Mouse (Mus musculus) embryonic facial prominence, embryonic 12.5 days (tissue): ENCODE measurements around the gene Prkce. TPM values are rescaled to one million over a fixed set of nuclear protein-coding genes. Genes with fewer than 3 reads are reported as not detected.

Experiments
- ATAC-seq: fragments of 200-750 bp; cut with Nextera tagmentation; 2 replicates; pipeline ENCODE4 v1.8.0; 2017; ENCODE audit not compliant: insufficient number of reproducible peaks, insufficient read depth, low FRiP score, low TSS enrichment
- H3K27ac ChIP-seq: fragments of 300-500 bp; sonication (generic); 2 replicates; pipeline ENCODE4 v1.5.1; 2016; ENCODE audit warnings: mild to moderate bottlenecking
- H3K27me3 ChIP-seq: fragments of 300-500 bp; sonication (generic); 2 replicates; pipeline ENCODE4 v1.6.1; 2016; ENCODE audit warnings: mild to moderate bottlenecking, moderate library complexity
- H3K36me3 ChIP-seq: fragments of 300-500 bp; sonication (generic); 2 replicates; pipeline ENCODE4 v1.6.1; 2016; ENCODE audit warnings: mild to moderate bottlenecking
- H3K4me1 ChIP-seq: fragments of 300-500 bp; sonication (generic); 2 replicates; pipeline ENCODE4 v1.6.1; 2016
- H3K4me2 ChIP-seq: fragments of 300-500 bp; sonication (generic); replicated peaks from 2 replicates; pipeline ENCODE4 v1.6.1; 2016; ENCODE audit warnings: mild to moderate bottlenecking, moderate library complexity
- H3K4me3 ChIP-seq: fragments of 300-500 bp; sonication (generic); 2 replicates; pipeline ENCODE4 v1.5.1; 2016; ENCODE audit warnings: mild to moderate bottlenecking
- H3K9ac ChIP-seq: fragments of 300-500 bp; sonication (generic); 2 replicates; pipeline ENCODE4 v1.6.1; 2016; ENCODE audit warnings: mild to moderate bottlenecking, moderate library complexity
- H3K9me3 ChIP-seq: fragments of 300-500 bp; sonication (generic); 2 replicates; pipeline ENCODE4 v1.6.1; 2016; ENCODE audit warnings: mild to moderate bottlenecking, moderate library complexity
- WGBS: fragments of 180-500 bp; shearing (Covaris S2); methylation state at CpG from one replicate; pipeline ENCODE4 v1.1.7; 2016; 5-methylcytosine and 5-hydroxymethylcytosine counted together
- polyA plus RNA-seq: library from polyadenylated mRNA; unstranded; fragments of >200 nt; fragmentation: Nextera tagmentation; extraction: Ambion mirVana; gene quantifications from 2 replicates; pipeline ENCODE4 v1.2.1, GENCODE M21; 2016

Gene Prkce
- polyA plus RNA-seq, 1 experiment from 2014 or later = 9.8 TPM

GRCm38 (mm10) chr17:86535827-86536656 lies 368.5 kb downstream of the Prkce start:
- H3K27me3 ChIP-seq = no peaks in the 10 kb centered on the region
- ATAC-seq = no peak; the same call in 1 of the 2 replicates
- no peaks in the 10 kb centered on the region for H3K9me3 ChIP-seq
- no peaks in the 10 kb centered on the region for H3K36me3 ChIP-seq
- H3K27ac ChIP-seq = peak overlapping the region; percentile 31; the same call in 1 of the 2 replicates
- peak overlapping the region; percentile 47 for H3K4me2 ChIP-seq
- peak overlapping the region; percentile 6; the same call in 1 of the 2 replicates for H3K4me3 ChIP-seq
- peaks cover 11% of the 10 kb centered on the region; the same call in 1 of the 2 replicates for H3K4me1 ChIP-seq
- WGBS = 33% methylated on average over 22 of the region's 22 CpGs
- no peak overlapping the region for H3K9ac ChIP-seq

DNA sequence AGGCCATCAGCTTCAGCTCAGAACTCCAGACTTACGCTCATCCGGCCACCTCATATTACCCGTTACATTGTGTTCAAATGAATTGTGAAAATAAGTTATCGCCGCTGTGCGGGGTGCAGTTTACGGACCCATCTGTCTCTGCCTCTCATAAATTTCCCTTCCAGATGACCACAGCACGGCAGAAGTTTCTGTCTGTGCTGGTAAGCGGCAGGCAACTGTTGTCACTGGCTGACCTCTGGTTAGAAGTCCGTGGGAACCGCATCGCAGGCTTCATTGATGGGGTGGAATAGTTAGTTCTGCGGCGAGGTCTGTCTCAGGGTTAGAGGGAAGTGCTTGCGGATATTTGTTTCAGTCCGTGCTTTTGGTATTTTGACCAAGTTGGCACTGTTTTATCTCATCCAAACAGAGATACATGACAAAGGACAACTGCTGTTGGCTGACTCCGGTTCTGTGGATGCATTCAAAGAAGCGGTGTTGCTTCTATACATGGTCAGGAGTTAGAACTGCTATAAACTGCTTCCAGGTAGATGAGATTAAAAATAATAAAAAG lies 372.4 kb downstream of the Prkce start:
- peaks cover 11% of the 10 kb centered on the region; the same call in 1 of the 2 replicates for H3K4me1 ChIP-seq
- H3K4me3 ChIP-seq = no peak overlapping the region
- ATAC-seq = no peak
- no peaks in the 10 kb centered on the region for H3K9me3 ChIP-seq
- no peaks in the 10 kb centered on the region for H3K36me3 ChIP-seq
- H3K9ac ChIP-seq = no peak overlapping the region
- H3K27ac ChIP-seq = no peak overlapping the region
- no peak overlapping the region for H3K4me2 ChIP-seq
- H3K27me3 ChIP-seq = no peaks in the 10 kb centered on the region
- WGBS = 93% methylated on average over 18 of the region's 18 CpGs

DNA sequence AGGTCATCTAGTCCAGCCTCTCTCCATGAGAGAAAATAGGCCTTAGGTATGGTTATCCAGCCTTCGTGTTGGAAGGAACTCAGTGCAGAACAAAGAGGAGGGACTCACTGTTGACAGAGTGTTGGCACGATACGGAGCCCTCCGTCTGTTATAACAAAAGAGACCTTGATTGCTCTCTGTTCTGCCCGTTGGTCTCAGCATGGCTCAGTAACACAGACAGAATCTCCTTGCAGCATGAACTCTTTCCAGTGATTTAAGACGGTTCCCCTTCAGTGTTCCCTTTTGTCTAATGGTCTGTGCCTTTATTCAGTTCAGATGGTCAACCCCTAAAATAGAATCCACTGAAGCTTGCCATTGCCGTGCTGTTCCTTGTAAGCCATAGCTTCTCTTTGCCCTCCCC lies 378.9 kb downstream of the Prkce start:
- 75% methylated on average over 7 of the region's 7 CpGs for WGBS
- H3K27me3 ChIP-seq = no peaks in the 10 kb centered on the region
- H3K36me3 ChIP-seq = no peaks in the 10 kb centered on the region
- H3K4me2 ChIP-seq = no peak overlapping the region
- ATAC-seq = no peak
- H3K27ac ChIP-seq = no peak overlapping the region
- no peak overlapping the region for H3K9ac ChIP-seq
- no peak overlapping the region for H3K4me3 ChIP-seq
- no peaks in the 10 kb centered on the region for H3K9me3 ChIP-seq
- H3K4me1 ChIP-seq = no peaks in the 10 kb centered on the region

- H3K27me3 ChIP-seq = no peaks in the 10 kb centered on the region
- H3K9ac ChIP-seq = no peak overlapping the region
- 89% methylated on average over 10 of the region's 10 CpGs for WGBS
- H3K36me3 ChIP-seq = no peaks in the 10 kb centered on the region
- H3K4me2 ChIP-seq = no peak overlapping the region
- no peaks in the 10 kb centered on the region for H3K4me1 ChIP-seq
- H3K4me3 ChIP-seq = no peak overlapping the region
- no peak overlapping the region for H3K27ac ChIP-seq
- ATAC-seq = no peak
- H3K9me3 ChIP-seq = no peaks in the 10 kb centered on the region
Measured at GRCm38 (mm10) chr17:86549128-86549527, 381.5 kb downstream of the Prkce start.

DNA sequence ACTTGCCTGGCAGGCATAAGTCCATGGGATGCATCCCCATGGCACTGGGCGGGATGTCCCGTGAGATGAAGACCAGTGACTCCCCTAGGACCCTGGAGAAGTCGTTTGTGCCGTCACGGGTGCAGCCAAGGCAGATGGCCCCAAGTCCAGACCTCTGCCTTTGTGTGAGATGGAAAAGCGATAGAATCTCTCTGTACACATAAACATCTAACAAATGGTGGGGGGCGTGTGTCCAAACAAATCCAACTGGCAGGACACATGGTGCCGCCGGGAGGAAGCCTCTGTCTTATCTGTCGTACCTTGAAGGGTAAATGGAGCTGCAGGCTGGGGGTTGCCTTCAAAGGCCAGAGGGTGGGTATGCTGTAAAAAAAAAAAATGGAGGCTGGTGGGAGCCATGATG lies 384.0 kb downstream of the Prkce start:
- Histone ChIP-seq H3K4me3 (no peak overlapping the region), H3K9me3 (no peaks in the 10 kb centered on the region), H3K36me3 (no peaks in the 10 kb centered on the region), H3K27ac (no peak overlapping the region), H3K4me2 (no peak overlapping the region), H3K27me3 (no peaks in the 10 kb centered on the region), H3K4me1 (no peaks in the 10 kb centered on the region), H3K9ac (no peak overlapping the region)
- no peak for ATAC-seq
- 84% methylated on average over 10 of the region's 10 CpGs for WGBS

GRCm38 (mm10) chr17:86551995-86552394 lies 384.4 kb downstream of the Prkce start:
- Histone ChIP-seq H3K4me2 (no peak overlapping the region), H3K4me3 (no peak overlapping the region), H3K9me3 (no peaks in the 10 kb centered on the region), H3K27me3 (no peaks in the 10 kb centered on the region), H3K4me1 (no peaks in the 10 kb centered on the region), H3K36me3 (no peaks in the 10 kb centered on the region), H3K9ac (no peak overlapping the region), H3K27ac (no peak overlapping the region)
- 86% methylated on average over 6 of the region's 6 CpGs for WGBS
- no peak for ATAC-seq

DNA sequence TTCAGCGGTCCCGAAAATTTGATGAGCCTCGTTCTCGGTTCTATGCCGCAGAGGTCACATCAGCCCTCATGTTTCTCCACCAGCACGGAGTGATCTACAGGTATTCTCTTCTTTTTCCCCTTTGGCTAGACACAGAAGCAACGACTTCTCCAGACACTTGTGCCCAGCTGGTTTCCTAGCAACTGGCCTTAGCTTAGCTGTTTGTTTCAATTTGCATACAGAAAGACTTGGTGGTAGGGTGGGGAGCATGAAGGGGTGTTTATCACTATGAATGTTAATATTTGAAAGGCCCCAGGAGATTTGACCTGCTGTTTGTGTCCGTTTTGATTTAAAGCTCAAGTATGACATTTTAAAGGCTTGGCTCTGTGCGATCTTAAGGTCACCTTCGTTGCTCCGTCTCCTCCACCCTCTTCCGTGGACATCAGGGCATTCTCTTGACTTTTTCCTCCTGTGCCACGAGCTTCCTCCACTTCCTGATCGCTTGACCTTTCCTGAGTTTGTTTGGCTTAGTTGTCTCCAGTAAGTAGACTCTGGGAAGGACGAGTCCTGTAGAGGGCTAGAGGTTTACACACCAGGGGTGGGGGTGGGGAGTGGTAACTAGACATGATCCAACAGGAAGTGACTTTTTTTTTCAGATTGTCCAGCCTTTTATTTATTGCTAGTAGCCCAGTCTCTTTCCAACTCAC lies 391.8 kb downstream of the Prkce start:
- 70% methylated on average over 15 of the region's 15 CpGs for WGBS
- Histone ChIP-seq H3K4me3 (no peak overlapping the region), H3K4me1 (no peaks in the 10 kb centered on the region), H3K9me3 (no peaks in the 10 kb centered on the region), H3K36me3 (no peaks in the 10 kb centered on the region), H3K27ac (no peak overlapping the region), H3K9ac (no peak overlapping the region), H3K4me2 (no peak overlapping the region), H3K27me3 (no peaks in the 10 kb centered on the region)
- ATAC-seq = no peak

- no peak overlapping the region for H3K27ac ChIP-seq
- H3K4me2 ChIP-seq = no peak overlapping the region
- 77% methylated on average over 3 of the region's 3 CpGs for WGBS
- H3K4me1 ChIP-seq = no peaks in the 10 kb centered on the region
- H3K27me3 ChIP-seq = no peaks in the 10 kb centered on the region
- no peak overlapping the region for H3K9ac ChIP-seq
- no peaks in the 10 kb centered on the region for H3K9me3 ChIP-seq
- ATAC-seq = no peak
- no peaks in the 10 kb centered on the region for H3K36me3 ChIP-seq
- no peak overlapping the region for H3K4me3 ChIP-seq
Measured at GRCm38 (mm10) chr17:86560499-86560898, 392.9 kb downstream of the Prkce start.

- H3K9ac ChIP-seq = no peak overlapping the region
- no peak overlapping the region for H3K4me2 ChIP-seq
- no peaks in the 10 kb centered on the region for H3K27me3 ChIP-seq
- H3K36me3 ChIP-seq = no peaks in the 10 kb centered on the region
- ATAC-seq = no peak
- no peaks in the 10 kb centered on the region for H3K4me1 ChIP-seq
- WGBS = 89% methylated on average over 5 of the region's 5 CpGs
- H3K27ac ChIP-seq = no peak overlapping the region
- no peak overlapping the region for H3K4me3 ChIP-seq
- no peaks in the 10 kb centered on the region for H3K9me3 ChIP-seq
Measured at GRCm38 (mm10) chr17:86570491-86570890, 402.9 kb downstream of the Prkce start.

- Histone ChIP-seq H3K4me2 (no peak overlapping the region), H3K27me3 (no peaks in the 10 kb centered on the region), H3K9me3 (no peaks in the 10 kb centered on the region), H3K27ac (no peak overlapping the region), H3K9ac (no peak overlapping the region), H3K4me1 (no peaks in the 10 kb centered on the region), H3K4me3 (no peak overlapping the region), H3K36me3 (no peaks in the 10 kb centered on the region)
- 84% methylated on average over 3 of the region's 3 CpGs for WGBS
- no peak for ATAC-seq
Measured at GRCm38 (mm10) chr17:86571266-86571665, 403.7 kb downstream of the Prkce start.

DNA sequence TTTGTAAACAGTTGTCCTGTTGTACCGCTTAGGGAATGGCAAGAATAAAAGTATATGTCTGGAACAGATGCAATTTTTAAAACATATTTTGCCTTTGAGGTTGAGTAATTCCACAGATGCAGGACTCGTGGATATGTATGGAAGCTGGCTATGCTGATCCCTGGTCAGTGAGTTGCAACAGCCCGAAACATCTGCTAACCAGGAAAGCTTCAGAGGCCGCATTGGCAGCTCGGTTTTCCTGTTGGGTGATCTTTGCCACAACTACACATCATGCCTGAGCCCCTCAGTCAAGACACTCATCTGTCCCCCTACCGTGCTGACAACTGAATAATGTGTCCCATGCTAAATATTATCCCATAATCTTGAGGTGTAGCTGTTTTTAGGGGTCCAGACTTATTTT lies 404.6 kb downstream of the Prkce start:
- H3K36me3 ChIP-seq = no peaks in the 10 kb centered on the region
- no peak overlapping the region for H3K4me3 ChIP-seq
- no peaks in the 10 kb centered on the region for H3K27me3 ChIP-seq
- no peak overlapping the region for H3K27ac ChIP-seq
- H3K4me1 ChIP-seq = no peaks in the 10 kb centered on the region
- no peaks in the 10 kb centered on the region for H3K9me3 ChIP-seq
- H3K4me2 ChIP-seq = no peak overlapping the region
- H3K9ac ChIP-seq = no peak overlapping the region
- no peak for ATAC-seq
- 81% methylated on average over 6 of the region's 6 CpGs for WGBS

GRCm38 (mm10) chr17:86572576-86572975 lies 405.0 kb downstream of the Prkce start:
- no peaks in the 10 kb centered on the region for H3K9me3 ChIP-seq
- no peak overlapping the region for H3K27ac ChIP-seq
- H3K4me3 ChIP-seq = no peak overlapping the region
- no peak for ATAC-seq
- H3K36me3 ChIP-seq = no peaks in the 10 kb centered on the region
- no peak overlapping the region for H3K9ac ChIP-seq
- H3K4me2 ChIP-seq = no peak overlapping the region
- H3K27me3 ChIP-seq = no peaks in the 10 kb centered on the region
- H3K4me1 ChIP-seq = no peaks in the 10 kb centered on the region
- 66% methylated on average over 8 of the region's 8 CpGs for WGBS
